Mouse (Mus musculus): Measurements from ENCODE around the gene Txndc17. TPM values are rescaled to one million over a fixed set of nuclear protein-coding genes. Genes with fewer than 3 reads are reported as not detected.
A peak's percentile ranks its signal among the peaks of the same experiment; 100 is the strongest.

Txndc17 gene
- polyA plus RNA-seq, 1 experiment from 2014 or later: 66.4 TPM

DNA sequence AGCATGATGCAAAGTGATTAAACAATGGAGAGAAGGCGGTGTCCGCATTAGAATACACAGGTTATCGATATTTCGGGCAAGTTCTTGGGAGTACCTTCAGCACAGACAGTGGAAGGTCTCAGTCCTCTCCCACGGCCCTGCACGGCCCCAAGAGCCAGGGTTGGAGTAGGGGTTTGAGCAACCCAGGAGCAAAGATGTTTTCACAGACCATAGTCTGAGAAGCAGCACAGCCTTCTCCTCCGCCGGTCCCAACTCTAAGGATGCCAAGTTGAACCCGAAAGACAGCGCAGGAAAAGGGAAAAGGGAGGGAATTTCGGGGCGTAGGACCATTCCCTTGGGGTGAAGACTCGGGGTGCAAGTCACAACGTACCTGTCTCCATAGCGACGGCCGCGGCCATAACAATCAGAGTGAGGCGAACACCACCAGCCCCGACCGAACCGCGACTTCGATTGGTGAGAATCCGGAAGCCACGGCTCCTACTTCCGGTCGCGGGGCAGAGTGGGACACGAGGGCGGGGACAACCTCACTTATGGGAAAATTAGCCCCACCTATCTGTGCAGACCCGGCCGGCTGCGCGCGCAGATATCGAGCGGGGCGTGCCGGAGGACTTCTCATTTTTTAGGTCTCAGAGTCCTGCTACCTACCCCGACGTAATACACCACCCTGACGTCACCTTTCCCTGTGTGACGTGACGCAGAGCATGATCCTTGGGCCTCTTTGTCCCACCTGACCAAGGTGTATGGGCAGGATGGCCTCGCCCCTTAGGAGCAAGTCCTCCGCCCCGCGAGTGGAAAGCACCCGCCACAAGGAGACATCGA lies 7.5 kb downstream of the Txndc17 start:
- peak overlapping the region; percentile 76 for H3K9ac ChIP-seq (ENCODE audit: low read depth, low read length)
- H3K9me3 ChIP-seq (replicated peaks; ENCODE audit: control insufficient read depth, low read length): no peaks in the 10 kb centered on the region
- 0 out of 2 replicates have a peak, but pooled peaks cover 7% of the 10 kb centered on the region for H3K36me3 ChIP-seq (ENCODE audit: control insufficient read depth, insufficient read depth)
- peak overlapping the region; percentile 71 for H3K27ac ChIP-seq (ENCODE audit: low read length)
- peak; percentile 95 for ATAC-seq (ENCODE audit: low read depth)
- H3K4me1 ChIP-seq (ENCODE audit: control insufficient read depth, low read depth, low read length): peaks cover 8% of the 10 kb centered on the region
- H3K4me2 ChIP-seq (ENCODE audit: low read depth, low read length): peak overlapping the region; percentile 100
- WGBS (ENCODE audit: insufficient replicate concordance): under 1% methylated on average over 51 of the region's 51 CpGs
- peak overlapping the region; percentile 91 for H3K4me3 ChIP-seq (ENCODE audit: low read depth, low read length)
- H3K27me3 ChIP-seq (ENCODE audit: control insufficient read depth, insufficient read depth, low read depth, low read length): no peaks in the 10 kb centered on the region

DNA sequence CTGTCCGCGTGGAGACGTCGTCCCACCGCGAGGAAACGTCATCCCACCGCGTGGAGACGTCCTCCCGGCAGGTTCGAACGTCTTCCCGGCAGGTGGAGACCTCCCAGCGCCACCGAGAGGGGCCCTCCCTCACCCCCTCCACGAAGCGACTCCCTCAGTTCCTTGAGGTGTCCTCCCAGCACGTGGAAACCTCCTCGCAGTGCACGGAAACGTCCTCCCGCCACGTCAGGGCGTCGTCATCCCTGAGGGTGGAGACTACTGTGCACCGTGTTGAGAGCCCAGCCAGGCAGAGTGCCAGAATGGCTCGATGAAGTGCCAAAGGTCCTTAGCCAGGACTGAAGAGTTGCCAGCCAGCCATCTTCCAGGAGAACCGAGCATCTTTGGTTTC lies 8.1 kb downstream of the Txndc17 start, which contains the start of gene Med31:
Gene Med31, minus strand, starts transcription at position 183 of the 388 bp plus-strand sequence.
- Histone ChIP-seq H3K4me1 (ENCODE audit: control insufficient read depth, low read depth, low read length) (peaks cover 8% of the 10 kb centered on the region), H3K27me3 (ENCODE audit: control insufficient read depth, insufficient read depth, low read depth, low read length) (no peaks in the 10 kb centered on the region), H3K36me3 (ENCODE audit: control insufficient read depth, insufficient read depth) (0 out of 2 replicates have a peak, but pooled peaks cover 5% of the 10 kb centered on the region), H3K4me3 (ENCODE audit: low read depth, low read length) (peak within 1 kb of the TSS; percentile 91), H3K27ac (ENCODE audit: low read length) (peak within 1 kb of the TSS; percentile 71), H3K9me3 (replicated peaks; ENCODE audit: control insufficient read depth, low read length) (no peaks in the 10 kb centered on the region), H3K9ac (ENCODE audit: low read depth, low read length) (peak within 1 kb of the TSS; percentile 76), H3K4me2 (ENCODE audit: low read depth, low read length) (peak within 1 kb of the TSS; percentile 100)
- ATAC-seq (ENCODE audit: low read depth): peak; percentile 68
- 2% methylated on average over 29 of the region's 29 CpGs for WGBS (ENCODE audit: insufficient replicate concordance)

DNA sequence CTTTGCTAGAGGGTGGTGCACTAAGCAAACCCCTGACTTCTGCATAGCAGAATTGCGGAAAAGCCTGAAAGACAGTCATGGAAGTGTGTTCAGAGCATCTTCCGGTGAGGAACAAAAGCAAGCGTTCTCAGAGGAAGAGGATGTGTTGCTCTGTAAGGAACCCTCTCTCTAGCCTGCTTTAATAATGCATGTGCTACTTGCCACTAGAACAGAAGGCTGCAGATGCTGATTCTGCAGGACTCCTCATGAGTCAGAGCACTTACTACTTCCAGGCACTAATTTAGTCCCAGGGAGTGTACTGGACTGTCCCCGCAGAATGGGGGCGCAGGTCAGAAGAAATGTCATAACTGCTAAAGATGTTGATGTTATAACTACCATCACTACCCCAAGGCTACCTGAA lies 9.8 kb downstream of the Txndc17 start:
- 69% methylated on average over 5 of the region's 5 CpGs for WGBS (ENCODE audit: insufficient replicate concordance)
- ATAC-seq (ENCODE audit: low read depth): no peak
- Histone ChIP-seq H3K27ac (ENCODE audit: low read length) (no peak overlapping the region), H3K4me3 (ENCODE audit: low read depth, low read length) (no peak overlapping the region), H3K4me2 (ENCODE audit: low read depth, low read length) (no peak overlapping the region), H3K27me3 (ENCODE audit: control insufficient read depth, insufficient read depth, low read depth, low read length) (no peaks in the 10 kb centered on the region), H3K9ac (ENCODE audit: low read depth, low read length) (no peak overlapping the region), H3K36me3 (ENCODE audit: control insufficient read depth, insufficient read depth) (no peaks in the 10 kb centered on the region), H3K9me3 (replicated peaks; ENCODE audit: control insufficient read depth, low read length) (no peaks in the 10 kb centered on the region), H3K4me1 (ENCODE audit: control insufficient read depth, low read depth, low read length) (peaks cover 8% of the 10 kb centered on the region)

- Histone ChIP-seq H3K36me3 (ENCODE audit: control insufficient read depth, insufficient read depth) (no peaks in the 10 kb centered on the region), H3K9ac (ENCODE audit: low read depth, low read length) (no peak overlapping the region), H3K9me3 (replicated peaks; ENCODE audit: control insufficient read depth, low read length) (no peaks in the 10 kb centered on the region), H3K4me2 (ENCODE audit: low read depth, low read length) (no peak overlapping the region), H3K4me3 (ENCODE audit: low read depth, low read length) (no peak overlapping the region), H3K27ac (ENCODE audit: low read length) (no peak overlapping the region), H3K27me3 (ENCODE audit: control insufficient read depth, insufficient read depth, low read depth, low read length) (no peaks in the 10 kb centered on the region), H3K4me1 (ENCODE audit: control insufficient read depth, low read depth, low read length) (no peaks in the 10 kb centered on the region)
- 14% methylated on average over 6 of the region's 6 CpGs for WGBS (ENCODE audit: insufficient replicate concordance)
- no peak for ATAC-seq (ENCODE audit: low read depth)
These were observed 13.9 kb downstream of the Txndc17 start for GRCm38 (mm10) chr11:72221278-72221677.

GRCm38 (mm10) chr11:72223414-72223813 lies 16.1 kb downstream of the Txndc17 start:
- no peaks in the 10 kb centered on the region; the same call in 1 of the 2 replicates for H3K27me3 ChIP-seq (ENCODE audit: control insufficient read depth, insufficient read depth, low read depth, low read length)
- no peak overlapping the region for H3K9ac ChIP-seq (ENCODE audit: low read depth, low read length)
- H3K9me3 ChIP-seq (replicated peaks; ENCODE audit: control insufficient read depth, low read length): no peaks in the 10 kb centered on the region
- H3K36me3 ChIP-seq (ENCODE audit: control insufficient read depth, insufficient read depth): no peaks in the 10 kb centered on the region
- ATAC-seq (ENCODE audit: low read depth): no peak
- WGBS (ENCODE audit: insufficient replicate concordance): 63% methylated on average over 4 of the region's 4 CpGs
- no peak overlapping the region for H3K4me2 ChIP-seq (ENCODE audit: low read depth, low read length)
- H3K4me1 ChIP-seq (ENCODE audit: control insufficient read depth, low read depth, low read length): no peaks in the 10 kb centered on the region
- no peak overlapping the region for H3K27ac ChIP-seq (ENCODE audit: low read length)
- no peak overlapping the region for H3K4me3 ChIP-seq (ENCODE audit: low read depth, low read length)

GRCm38 (mm10) chr11:72224865-72225264 lies 17.5 kb downstream of the Txndc17 start:
- H3K4me1 ChIP-seq (ENCODE audit: control insufficient read depth, low read depth, low read length): no peaks in the 10 kb centered on the region
- no peak overlapping the region for H3K4me2 ChIP-seq (ENCODE audit: low read depth, low read length)
- ATAC-seq (ENCODE audit: low read depth): no peak
- 12% methylated on average over 5 of the region's 5 CpGs for WGBS (ENCODE audit: insufficient replicate concordance)
- H3K27ac ChIP-seq (ENCODE audit: low read length): no peak overlapping the region
- no peaks in the 10 kb centered on the region; the same call in 1 of the 2 replicates for H3K27me3 ChIP-seq (ENCODE audit: control insufficient read depth, insufficient read depth, low read depth, low read length)
- H3K36me3 ChIP-seq (ENCODE audit: control insufficient read depth, insufficient read depth): no peaks in the 10 kb centered on the region
- H3K9me3 ChIP-seq (replicated peaks; ENCODE audit: control insufficient read depth, low read length): no peaks in the 10 kb centered on the region
- no peak overlapping the region for H3K4me3 ChIP-seq (ENCODE audit: low read depth, low read length)
- H3K9ac ChIP-seq (ENCODE audit: low read depth, low read length): no peak overlapping the region

DNA sequence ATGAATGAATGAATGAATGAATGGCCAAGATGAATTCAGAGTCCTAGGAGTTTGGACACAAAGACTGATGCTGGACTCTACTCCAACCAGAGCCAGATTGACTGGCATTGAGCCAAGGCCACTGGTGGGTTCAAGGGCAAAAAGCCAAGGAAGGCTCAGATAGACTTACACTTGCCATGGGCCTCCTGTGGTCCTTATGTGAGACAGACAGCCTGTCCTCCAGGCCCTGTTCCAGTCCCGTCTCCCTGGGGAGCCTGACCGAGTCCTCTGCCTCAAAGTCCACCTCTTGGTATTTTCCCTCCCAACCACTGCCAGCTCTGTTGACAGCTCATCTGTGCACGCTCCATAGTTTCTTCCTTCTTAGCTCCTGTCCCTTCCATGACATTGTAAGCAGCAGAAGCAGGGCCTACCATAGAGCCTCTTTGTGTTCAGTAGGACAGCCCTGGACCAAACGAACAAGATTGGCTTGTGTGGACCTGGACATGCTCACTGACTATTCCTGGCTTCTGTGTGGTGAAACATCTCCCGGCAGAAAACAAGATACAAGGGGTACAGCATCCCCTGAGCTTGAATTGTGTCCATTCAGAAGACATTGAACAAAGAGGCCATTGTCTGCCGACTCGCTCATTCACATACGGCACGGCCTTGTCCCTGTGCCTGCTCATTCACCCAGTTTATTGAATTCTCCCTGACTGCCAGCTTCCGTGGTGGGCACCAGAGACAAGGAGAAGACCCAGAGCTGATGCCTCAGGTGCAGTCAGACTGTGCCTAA lies 18.9 kb downstream of the Txndc17 start:
- Histone ChIP-seq H3K4me3 (ENCODE audit: low read depth, low read length) (no peak overlapping the region), H3K9me3 (replicated peaks; ENCODE audit: control insufficient read depth, low read length) (no peaks in the 10 kb centered on the region), H3K36me3 (ENCODE audit: control insufficient read depth, insufficient read depth) (no peaks in the 10 kb centered on the region), H3K4me1 (ENCODE audit: control insufficient read depth, low read depth, low read length) (no peaks in the 10 kb centered on the region), H3K9ac (ENCODE audit: low read depth, low read length) (no peak overlapping the region), H3K27me3 (ENCODE audit: control insufficient read depth, insufficient read depth, low read depth, low read length) (no peaks in the 10 kb centered on the region; the same call in 1 of the 2 replicates), H3K27ac (ENCODE audit: low read length) (no peak overlapping the region), H3K4me2 (ENCODE audit: low read depth, low read length) (no peak overlapping the region)
- 74% methylated on average over 10 of the region's 10 CpGs for WGBS (ENCODE audit: insufficient replicate concordance)
- ATAC-seq (ENCODE audit: low read depth): no peak

DNA sequence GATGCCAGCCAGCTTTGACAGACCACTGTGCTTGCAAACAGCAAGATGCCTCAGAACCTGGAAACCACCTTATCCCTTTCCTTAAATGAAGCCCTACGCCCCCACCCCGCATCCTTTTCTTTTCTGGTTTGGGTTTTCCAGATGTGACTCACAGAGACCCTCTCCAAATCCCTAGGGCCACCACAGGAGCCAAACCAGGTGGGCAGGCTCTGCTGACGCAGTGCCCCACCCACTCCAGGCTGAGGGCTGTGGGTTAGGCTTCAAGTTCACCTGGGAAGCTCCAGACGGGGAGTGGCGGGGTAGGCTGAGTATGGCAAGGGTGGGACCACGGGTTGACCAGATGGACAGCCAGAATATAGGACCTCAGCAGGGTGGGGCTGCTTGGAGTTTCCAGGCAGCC lies 19.6 kb downstream of the Txndc17 start:
- no peaks in the 10 kb centered on the region for H3K4me1 ChIP-seq (ENCODE audit: control insufficient read depth, low read depth, low read length)
- H3K27me3 ChIP-seq (ENCODE audit: control insufficient read depth, insufficient read depth, low read depth, low read length): no peaks in the 10 kb centered on the region; the same call in 1 of the 2 replicates
- no peak for ATAC-seq (ENCODE audit: low read depth)
- H3K9me3 ChIP-seq (replicated peaks; ENCODE audit: control insufficient read depth, low read length): no peaks in the 10 kb centered on the region
- H3K4me2 ChIP-seq (ENCODE audit: low read depth, low read length): no peak overlapping the region
- no peaks in the 10 kb centered on the region for H3K36me3 ChIP-seq (ENCODE audit: control insufficient read depth, insufficient read depth)
- H3K9ac ChIP-seq (ENCODE audit: low read depth, low read length): no peak overlapping the region
- no peak overlapping the region for H3K4me3 ChIP-seq (ENCODE audit: low read depth, low read length)
- H3K27ac ChIP-seq (ENCODE audit: low read length): no peak overlapping the region
- WGBS (ENCODE audit: insufficient replicate concordance): 57% methylated on average over 6 of the region's 6 CpGs

DNA sequence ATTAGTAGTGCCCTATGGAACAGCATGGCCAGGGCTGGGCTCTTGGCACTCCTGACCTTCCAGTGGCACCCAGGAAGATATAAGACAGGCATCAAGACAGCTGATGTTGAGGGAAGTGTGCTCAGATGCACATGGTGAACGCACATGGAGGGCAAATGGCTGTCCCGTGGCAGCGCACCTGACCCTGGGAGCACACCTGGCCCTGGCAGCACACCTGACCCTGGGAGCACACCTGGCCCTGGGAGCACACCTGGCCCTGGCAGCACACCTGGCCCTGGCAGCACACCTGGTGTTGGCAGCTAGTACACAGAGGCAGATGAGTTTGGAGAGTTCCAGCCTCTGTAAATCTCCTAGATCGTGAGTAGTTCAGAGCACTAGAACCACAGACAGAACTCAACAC lies 21.2 kb downstream of the Txndc17 start:
- no peaks in the 10 kb centered on the region for H3K9me3 ChIP-seq (replicated peaks; ENCODE audit: control insufficient read depth, low read length)
- H3K4me2 ChIP-seq (ENCODE audit: low read depth, low read length): no peak overlapping the region
- no peak overlapping the region for H3K9ac ChIP-seq (ENCODE audit: low read depth, low read length)
- H3K4me3 ChIP-seq (ENCODE audit: low read depth, low read length): no peak overlapping the region
- H3K27me3 ChIP-seq (ENCODE audit: control insufficient read depth, insufficient read depth, low read depth, low read length): no peaks in the 10 kb centered on the region; the same call in 1 of the 2 replicates
- H3K4me1 ChIP-seq (ENCODE audit: control insufficient read depth, low read depth, low read length): no peaks in the 10 kb centered on the region
- ATAC-seq (ENCODE audit: low read depth): no peak
- H3K36me3 ChIP-seq (ENCODE audit: control insufficient read depth, insufficient read depth): no peaks in the 10 kb centered on the region
- no peak overlapping the region for H3K27ac ChIP-seq (ENCODE audit: low read length)
- 72% methylated on average over 4 of the region's 4 CpGs for WGBS (ENCODE audit: insufficient replicate concordance)

Measured in liver, embryonic 16.5 days (tissue).